Mouse (Mus musculus): ENCODE data around the gene Slc35d2.

Slc35d2 gene

DNA sequence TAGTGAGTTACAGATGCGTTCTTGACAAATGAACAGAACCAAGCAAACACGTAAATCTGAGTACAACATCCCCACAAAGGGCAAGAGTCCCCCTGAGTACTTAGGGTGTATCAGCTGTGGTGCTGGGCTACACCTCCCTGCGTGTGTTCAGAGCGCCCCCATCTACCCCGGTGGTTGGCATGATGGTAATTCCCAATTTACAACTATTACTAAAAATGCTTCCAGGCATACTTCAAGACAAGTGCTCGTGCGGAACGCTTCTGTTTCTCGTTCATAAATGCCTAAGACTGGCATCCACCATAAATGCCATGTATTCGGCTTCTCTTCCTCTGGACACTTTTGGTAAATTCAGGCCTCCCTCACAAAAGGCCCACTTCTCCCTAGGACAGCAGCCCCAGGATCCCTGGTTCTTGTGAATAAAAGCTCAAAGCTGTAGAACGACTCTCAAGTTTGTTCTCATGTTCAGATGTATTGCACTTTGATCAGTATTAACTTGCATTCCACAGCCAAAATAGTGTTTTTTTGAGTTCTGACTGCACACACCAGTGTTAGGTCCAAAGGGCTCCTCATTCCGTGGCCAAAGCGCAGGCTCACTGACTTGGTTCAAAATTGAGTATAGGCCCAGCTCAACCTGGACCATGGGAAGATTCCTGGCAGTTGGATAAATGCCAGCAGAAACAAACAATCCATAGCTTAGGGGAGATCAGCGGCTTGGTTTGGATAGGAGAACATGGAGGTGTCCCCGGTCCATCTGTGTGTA, 628 bp upstream of the Slc35d2 start:
- CTCF ChIA-PET: interaction anchor here in 1 of 4 experiments (0.9 kb wide), 1 partner anchor 31 kb away, joined by 3 read pairs; no protein-coding TSS in a partner anchor
- POLR2A ChIA-PET: interaction anchor here in 2 of 4 experiments (0.9 to 1.8 kb wide), 7 partner anchors 10 to 32 kb away, joined by 3 to 10 read pairs (median 4); partner anchors contain the start of gene Habp4 (in 1 of the 2)

GRCm38 (mm10) chr13:64126316-64126715, 2.9 kb downstream of the Slc35d2 start:
- CTCF ChIA-PET: interaction anchor here in 1 of 4 experiments (1.4 kb wide), 1 partner anchor 27 kb away, joined by 4 read pairs; no protein-coding TSS in a partner anchor
- POLR2A ChIA-PET: interaction anchor here in 3 of 4 experiments (0.7 to 1.8 kb wide), 15 partner anchors 9 to 35 kb away, joined by 3 to 15 read pairs (median 4); partner anchors contain the start of genes Habp4 (in 1 of the 3) and Zfp367 (in 1 of the 3)

DNA sequence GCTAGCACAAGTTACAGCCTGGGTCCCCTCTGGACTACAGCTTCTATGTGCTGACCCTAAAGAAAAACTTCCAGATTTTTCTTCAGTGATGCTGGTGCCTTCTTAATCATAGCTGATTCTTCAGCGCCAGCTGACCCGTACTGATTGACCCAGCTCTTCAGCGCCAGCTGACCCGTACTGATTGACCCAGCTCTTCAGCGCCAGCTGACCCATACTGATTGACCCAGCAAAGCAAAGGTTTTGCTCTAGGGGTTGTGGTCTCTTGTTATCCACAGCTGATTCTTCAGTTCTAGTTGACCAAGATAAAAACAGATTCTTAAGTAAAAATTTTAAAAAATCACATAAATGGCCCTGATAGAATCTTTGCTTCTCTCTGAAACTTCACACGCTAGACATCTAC, 4.3 kb downstream of the Slc35d2 start:
- ChIA-PET CTCF (no interaction called here), POLR2A (interaction anchor here in 1 of 4 experiments (0.6 to 1.4 kb wide), 4 partner anchors 13 to 857 kb away, joined by 3 to 4 read pairs (median 4); partner anchors contain the start of gene Habp4)

DNA sequence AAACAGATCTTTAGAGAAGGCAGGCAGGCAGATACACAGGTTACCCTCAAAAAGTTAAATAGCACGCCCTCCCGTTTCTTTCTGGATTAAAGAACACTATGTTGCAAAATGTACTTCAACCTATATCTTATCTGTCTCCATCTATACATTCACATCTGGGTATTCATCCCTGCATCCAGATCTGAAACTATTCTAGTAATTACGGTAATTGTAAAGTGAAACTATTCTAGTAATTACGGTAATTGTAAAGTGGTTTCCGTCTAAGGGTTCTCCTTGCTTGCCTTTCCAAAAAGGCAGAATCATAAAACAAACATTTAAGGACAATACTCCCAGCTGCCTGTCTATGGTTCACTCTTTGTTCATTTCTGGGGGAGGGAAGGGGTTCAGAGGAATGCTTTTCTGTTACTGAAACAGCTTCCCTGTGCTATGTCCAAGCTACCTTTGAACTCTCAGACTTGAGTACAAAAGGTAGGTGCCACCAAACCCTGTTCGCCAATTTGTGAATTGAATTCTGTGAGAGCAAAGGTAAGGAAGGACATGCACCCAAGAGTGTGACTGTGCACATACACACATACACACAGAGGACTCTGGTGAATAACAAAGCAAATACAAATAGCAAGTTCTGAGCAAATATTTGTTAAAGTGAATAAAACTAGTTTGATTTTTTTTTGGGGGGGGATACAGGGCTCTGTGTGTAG, 5.5 kb downstream of the Slc35d2 start:
- POLR2A ChIA-PET: interaction anchor here in 1 of 4 experiments (0.6 to 1.4 kb wide), 6 partner anchors 11 to 145 kb away, joined by 3 to 4 read pairs (median 4); partner anchors contain the start of gene Habp4
- CTCF ChIA-PET: no interaction called here

- ChIA-PET POLR2A (interaction anchor here in 2 of 4 experiments (0.6 to 1.7 kb wide), 4 partner anchors 10 to 192 kb away, joined by 4 to 8 read pairs (median 5); partner anchors contain the start of gene Aaed1 (in 1 of the 2)), CTCF (interaction anchor here in 1 of 4 experiments (0.6 to 0.7 kb wide), 2 partner anchors 19 to 661 kb away, joined by 3 read pairs; no protein-coding TSS in a partner anchor)
Measured at GRCm38 (mm10) chr13:64120760-64121159, 8.4 kb downstream of the Slc35d2 start.

DNA sequence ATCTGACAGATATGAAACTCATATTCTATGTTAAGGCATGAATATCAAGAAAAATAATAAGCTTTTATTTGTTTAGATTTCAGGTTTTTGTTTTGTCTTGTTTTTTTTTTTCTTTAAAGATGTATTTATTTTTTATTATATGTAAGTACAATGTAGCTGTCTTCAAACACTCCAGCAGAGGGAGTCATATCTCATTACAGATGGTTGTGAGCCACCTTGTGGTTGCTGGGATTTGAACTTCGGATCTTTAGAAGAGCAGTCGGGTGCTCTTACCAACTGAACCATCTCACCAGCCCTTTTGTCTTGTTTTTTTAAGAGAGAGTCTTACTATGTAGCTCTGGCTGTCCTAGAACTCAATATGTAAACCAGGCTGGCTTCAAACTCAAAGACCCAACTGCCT, 11.7 kb downstream of the Slc35d2 start:
- CTCF ChIA-PET: interaction anchor here (0.6 to 1.8 kb wide), 16 partner anchors 10 to 1238 kb away, joined by 3 to 10 read pairs (median 4); no protein-coding TSS in a partner anchor
- POLR2A ChIA-PET: interaction anchor here in 3 of 4 experiments (1.0 to 3.3 kb wide), 10 partner anchors 9 to 37 kb away, joined by 3 to 14 read pairs (median 4); partner anchors contain the start of gene Zfp367 (in 1 of the 3)

DNA sequence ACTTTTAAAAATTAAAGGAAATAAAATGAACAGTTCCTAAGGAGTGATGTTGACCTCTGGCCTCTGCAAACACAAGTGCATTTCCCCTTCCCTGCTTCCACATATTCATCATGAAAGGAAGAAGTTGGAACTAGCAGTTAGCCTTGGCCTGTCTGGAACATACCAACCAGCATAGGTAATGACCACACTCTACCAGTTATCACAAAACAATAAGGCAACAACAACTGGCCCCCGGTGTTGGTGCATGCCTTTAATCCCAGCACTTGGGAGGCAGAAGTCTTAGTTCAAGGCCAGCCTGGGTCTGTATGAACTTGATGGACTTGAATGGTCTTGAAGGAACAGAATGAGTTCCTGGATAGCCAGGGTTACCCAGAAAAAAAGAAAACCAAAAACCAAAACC, 18.7 kb downstream of the Slc35d2 start:
- POLR2A ChIA-PET: interaction anchor here in 2 of 4 experiments (0.9 kb wide), 2 partner anchors 9 to 43 kb away, joined by 3 read pairs; partner anchors contain the start of gene Zfp367 (in 1 of the 2)
- CTCF ChIA-PET: interaction anchor here in 2 of 4 experiments (3.8 to 4.5 kb wide), 2 partner anchors 11 kb away, joined by 16 to 17 read pairs; no protein-coding TSS in a partner anchor

- CTCF ChIA-PET: interaction anchor here (0.5 to 4.5 kb wide), 6 partner anchors 9 to 20 kb away, joined by 3 to 17 read pairs (median 12); no protein-coding TSS in a partner anchor
- POLR2A ChIA-PET: interaction anchor here in 2 of 4 experiments (0.6 to 1.8 kb wide), 12 partner anchors 9 to 637 kb away, joined by 3 to 7 read pairs (median 3); partner anchors contain the start of genes Habp4 (in 1 of the 2) and Zfp367 (in 1 of the 2)
Measured at GRCm38 (mm10) chr13:64108381-64108850, 20.8 kb downstream of the Slc35d2 start.

- CTCF ChIA-PET: interaction anchor here (0.6 to 4.5 kb wide), 7 partner anchors 8 to 578 kb away, joined by 3 to 17 read pairs (median 6); no protein-coding TSS in a partner anchor
- POLR2A ChIA-PET: interaction anchor here in 2 of 4 experiments (0.6 to 1.8 kb wide), 11 partner anchors 12 to 636 kb away, joined by 3 to 7 read pairs (median 3); partner anchors contain the start of genes Cdc14b (in 1 of the 2), Habp4 (in 1 of the 2) and Zfp367 (in 1 of the 2)
Measured at GRCm38 (mm10) chr13:64107535-64107934, 21.6 kb downstream of the Slc35d2 start.

GRCm38 (mm10) chr13:64107105-64107504, 22.1 kb downstream of the Slc35d2 start:
- ChIA-PET CTCF (interaction anchor here (0.6 to 4.5 kb wide), 9 partner anchors 8 to 578 kb away, joined by 3 to 17 read pairs (median 4); no protein-coding TSS in a partner anchor), POLR2A (interaction anchor here in 2 of 4 experiments (0.6 to 1.8 kb wide), 7 partner anchors 9 to 168 kb away, joined by 3 to 7 read pairs (median 3); partner anchors contain the start of genes Cdc14b (in 1 of the 2) and Habp4 (in 1 of the 2))

DNA sequence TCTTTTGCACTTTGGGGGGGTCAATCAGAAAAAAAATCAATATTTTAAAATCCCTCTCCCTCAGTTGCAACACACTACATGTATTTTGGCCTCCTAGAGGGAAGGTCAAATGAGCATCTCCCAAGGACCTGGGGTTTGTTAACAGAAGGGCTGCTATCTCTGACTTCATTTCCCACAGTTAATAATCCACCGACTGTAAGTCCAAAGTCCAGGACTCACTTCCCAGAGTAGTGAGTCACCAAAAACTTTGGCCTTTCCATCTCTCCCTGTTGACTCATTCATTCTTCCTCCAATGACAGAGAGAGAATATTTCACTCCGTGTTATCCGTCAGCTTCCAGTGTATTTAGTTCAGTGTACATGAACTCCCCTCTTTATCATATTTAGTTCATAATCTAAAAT, 23.5 kb downstream of the Slc35d2 start:
- CTCF ChIA-PET: interaction anchor here in 2 of 4 experiments (0.6 kb wide), 3 partner anchors 132 to 764 kb away, joined by 3 read pairs; no protein-coding TSS in a partner anchor
- POLR2A ChIA-PET: interaction anchor here in 1 of 4 experiments (0.6 to 1.5 kb wide), 3 partner anchors 11 to 629 kb away, joined by 3 to 4 read pairs (median 3); no protein-coding TSS in a partner anchor

GRCm38 (mm10) chr13:64100186-64100585, 29.0 kb downstream of the Slc35d2 start:
- CTCF ChIA-PET: interaction anchor here in 3 of 4 experiments (0.6 to 2.5 kb wide), 13 partner anchors 9 to 381 kb away, joined by 3 to 16 read pairs (median 5); partner anchors contain the start of gene Hsd17b3 (in 1 of the 3)
- POLR2A ChIA-PET: interaction anchor here in 3 of 4 experiments (0.6 to 2.1 kb wide), 3 partner anchors 17 to 375 kb away, joined by 3 to 7 read pairs (median 4); no protein-coding TSS in a partner anchor

DNA sequence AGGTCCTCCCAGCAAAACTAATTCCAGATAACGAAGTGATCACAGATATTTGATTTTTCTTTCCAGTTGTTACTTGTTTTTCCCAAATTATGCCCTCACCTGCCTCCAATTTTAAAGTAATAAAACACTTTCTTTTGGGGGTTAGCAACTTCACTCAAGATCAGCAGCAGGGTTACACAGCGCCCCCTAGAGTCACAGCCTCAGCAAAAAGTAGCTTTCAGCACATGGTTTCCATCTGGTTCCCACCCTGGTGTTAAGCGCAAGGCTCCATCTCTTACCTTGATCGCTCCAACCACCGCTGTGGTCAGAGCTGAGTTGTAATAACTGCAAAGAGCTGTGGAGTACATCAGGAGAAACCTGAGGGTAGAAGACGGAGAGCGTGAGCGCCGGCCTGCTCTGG, 30.2 kb downstream of the Slc35d2 start:
- ChIA-PET POLR2A (interaction anchor here in 2 of 4 experiments (0.6 to 2.1 kb wide), 3 partner anchors 9 to 187 kb away, joined by 4 to 7 read pairs (median 4); no protein-coding TSS in a partner anchor), CTCF (interaction anchor here (0.5 to 2.5 kb wide), 62 partner anchors 9 to 1172 kb away, joined by 3 to 17 read pairs (median 4); partner anchors contain the start of genes Aaed1 (in 2 of the 4), Zfp367 (in 2 of the 4) and Hsd17b3 (in 1 of the 4))

DNA sequence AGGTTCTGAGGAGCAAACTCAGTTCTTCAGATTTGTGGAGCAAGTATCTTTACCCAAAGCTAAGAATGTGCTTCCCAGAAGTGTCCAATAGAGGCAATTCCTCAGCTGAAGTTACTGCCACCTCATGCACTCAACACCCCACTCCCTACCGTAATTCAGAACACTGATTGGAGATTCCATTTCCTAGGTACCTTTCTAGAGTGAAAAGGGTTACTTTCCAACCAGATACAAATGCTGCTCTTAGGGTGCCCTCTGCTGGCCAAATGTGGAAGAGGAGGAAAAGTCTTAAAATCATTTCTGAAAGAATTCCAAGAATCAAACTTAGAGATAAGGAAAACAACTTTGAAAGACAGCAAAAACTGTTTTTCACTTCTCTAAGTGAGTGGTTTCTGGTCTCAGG, 35.8 kb downstream of the Slc35d2 start:
- POLR2A ChIA-PET: interaction anchor here in 2 of 4 experiments (1.0 to 5.2 kb wide), 2 partner anchors 12 kb away, joined by 3 to 40 read pairs; no protein-coding TSS in a partner anchor

GRCm38 (mm10) chr13:64092752-64093151, 36.4 kb downstream of the Slc35d2 start:
- CTCF ChIA-PET: interaction anchor here in 2 of 4 experiments (0.6 to 2.1 kb wide), 4 partner anchors 9 to 192 kb away, joined by 3 to 9 read pairs (median 4); no protein-coding TSS in a partner anchor
- POLR2A ChIA-PET: interaction anchor here in 3 of 4 experiments (0.9 to 5.2 kb wide), 6 partner anchors 11 to 177 kb away, joined by 3 to 40 read pairs (median 3); no protein-coding TSS in a partner anchor

More for the DNA sequence above, 35.8 kb downstream of the Slc35d2 start:
- CTCF ChIA-PET: interaction anchor here in 2 of 4 experiments (0.6 to 2.1 kb wide), 4 partner anchors 9 to 192 kb away, joined by 3 to 9 read pairs (median 4); no protein-coding TSS in a partner anchor

- ChIA-PET CTCF (interaction anchor here in 3 of 4 experiments (0.6 to 2.1 kb wide), 3 partner anchors 32 to 234 kb away, joined by 3 to 9 read pairs (median 6); no protein-coding TSS in a partner anchor), POLR2A (interaction anchor here in 2 of 4 experiments (0.5 to 5.2 kb wide), 11 partner anchors 10 to 379 kb away, joined by 3 to 40 read pairs (median 3); no protein-coding TSS in a partner anchor)
Measured at GRCm38 (mm10) chr13:64092141-64092540, 37.0 kb downstream of the Slc35d2 start.
